Mouse (Mus musculus) bone marrow, adult 2 months (tissue): ENCODE data around the gene Serpine1. TPM values are rescaled to one million over a fixed set of nuclear protein-coding genes. Genes with fewer than 3 reads are reported as not detected.

ENCODE experiments used
- H3K27ac ChIP-seq: fragments of 200-500 bp; 2 replicates; pipeline ENCODE4 v1.5.1; 2012; ENCODE audit warnings: low read depth, mild to moderate bottlenecking, control low read depth, inconsistent platforms, low read length; ENCODE audit not compliant: control insufficient read depth, poor library complexity, insufficient read depth
- H3K4me1 ChIP-seq: fragments of 200-500 bp; 2 replicates; pipeline ENCODE4 v1.6.1; 2011; ENCODE audit warnings: low read length; ENCODE audit not compliant: control insufficient read depth, insufficient read depth
- H3K4me3 ChIP-seq: fragments of 200-500 bp; replicated peaks from 2 replicates; pipeline ENCODE3; 2011; ENCODE audit warnings: mild to moderate bottlenecking, low read depth, low read length, control low read depth; ENCODE audit not compliant: control insufficient read depth
- CTCF ChIP-seq: fragments of 200-500 bp; IDR thresholded peaks from 2 replicates; pipeline ENCODE4 v1.5.1; 2011; ENCODE audit warnings: low read length, control low read depth; ENCODE audit not compliant: control insufficient read depth, insufficient read depth
- POLR2A ChIP-seq: fragments of 200-500 bp; IDR thresholded peaks from 2 replicates; pipeline ENCODE4 v1.6.1; 2011; ENCODE audit warnings: low read depth, mild to moderate bottlenecking, control low read depth, low read length, borderline replicate concordance; ENCODE audit not compliant: control insufficient read depth
- WGBS: fragments of 180-500 bp; shearing (Covaris S2); methylation state at CpG from one replicate; pipeline ENCODE4 v1.1.7; 2018; 5-methylcytosine and 5-hydroxymethylcytosine counted together
- polyA plus RNA-seq: library from polyadenylated mRNA; stranded (reverse); fragments of >200 nt; gene quantifications from 2 replicates; pipeline ENCODE4 v1.2.4, GENCODE M21; 2011; ENCODE audit warnings: low replicate concordance; ENCODE audit not compliant: missing spikeins, insufficient read depth, insufficient read length

Serpine1 gene
- polyA plus RNA-seq, 1 experiment, result 3.1 TPM

- Histone ChIP-seq H3K4me3 (no peak overlapping the region), H3K27ac (no peak overlapping the region), H3K4me1 (no peaks in the 10 kb centered on the region)
- no peak for TF ChIP-seq POLR2A
- no peak for TF ChIP-seq CTCF
- WGBS, result 78% methylated on average over 10 of the region's 10 CpGs
These were observed 18.8 kb upstream of the Serpine1 start for GRCm38 (mm10) chr5:137090870-137091269.

- Histone ChIP-seq H3K27ac (no peak overlapping the region), H3K4me3 (no peak overlapping the region), H3K4me1 (no peaks in the 10 kb centered on the region)
- no peak for TF ChIP-seq CTCF
- no peak for TF ChIP-seq POLR2A
- 79% methylated on average over 8 of the region's 8 CpGs for WGBS
These were observed 15.3 kb upstream of the Serpine1 start for GRCm38 (mm10) chr5:137087410-137087809.

GRCm38 (mm10) chr5:137085731-137086130 lies 13.7 kb upstream of the Serpine1 start:
- no peak overlapping the region for H3K27ac ChIP-seq
- no peaks in the 10 kb centered on the region for H3K4me1 ChIP-seq
- 83% methylated on average over 3 of the region's 3 CpGs for WGBS
- no peak overlapping the region for H3K4me3 ChIP-seq
- TF ChIP-seq POLR2A (no peak), CTCF (no peak)

GRCm38 (mm10) chr5:137085021-137085420 lies 13.0 kb upstream of the Serpine1 start:
- WGBS, result 61% methylated on average over 6 of the region's 6 CpGs
- Histone ChIP-seq H3K27ac (no peak overlapping the region), H3K4me3 (no peak overlapping the region), H3K4me1 (no peaks in the 10 kb centered on the region)
- TF ChIP-seq POLR2A, result no peak
- TF ChIP-seq CTCF, result no peak

GRCm38 (mm10) chr5:137083051-137083450 lies 11.0 kb upstream of the Serpine1 start:
- TF ChIP-seq CTCF (no peak), POLR2A (no peak)
- WGBS, result 79% methylated on average over 4 of the region's 4 CpGs
- no peak overlapping the region for H3K27ac ChIP-seq
- H3K4me1 ChIP-seq, result no peaks in the 10 kb centered on the region
- H3K4me3 ChIP-seq, result no peak overlapping the region

- WGBS, result 31% methylated on average over 5 of the region's 5 CpGs
- H3K4me1 ChIP-seq, result no peaks in the 10 kb centered on the region; the same call in 1 of the 2 replicates
- no peak overlapping the region for H3K4me3 ChIP-seq
- TF ChIP-seq CTCF (no peak), POLR2A (no peak)
- no peak overlapping the region for H3K27ac ChIP-seq
These were observed 7.8 kb upstream of the Serpine1 start for GRCm38 (mm10) chr5:137079849-137080248.

- H3K4me3 ChIP-seq, result no peak overlapping the region
- no peaks in the 10 kb centered on the region; the same call in 1 of the 2 replicates for H3K4me1 ChIP-seq
- no peak overlapping the region for H3K27ac ChIP-seq
- 76% methylated on average over 6 of the region's 6 CpGs for WGBS
- TF ChIP-seq POLR2A (no peak), CTCF (no peak)
These were observed 6.5 kb upstream of the Serpine1 start for GRCm38 (mm10) chr5:137078616-137079015.

GRCm38 (mm10) chr5:137078041-137078440 lies 6.0 kb upstream of the Serpine1 start:
- TF ChIP-seq POLR2A, result no peak
- TF ChIP-seq CTCF, result no peak
- WGBS, result 85% methylated on average over 14 of the region's 14 CpGs
- no peak overlapping the region for H3K4me3 ChIP-seq
- no peak overlapping the region for H3K27ac ChIP-seq
- H3K4me1 ChIP-seq, result no peaks in the 10 kb centered on the region; the same call in 1 of the 2 replicates

- no peak for TF ChIP-seq CTCF
- no peak for TF ChIP-seq POLR2A
- Histone ChIP-seq H3K4me3 (no peak overlapping the region), H3K27ac (no peak overlapping the region), H3K4me1 (no peaks in the 10 kb centered on the region; the same call in 1 of the 2 replicates)
- 83% methylated on average over 7 of the region's 7 CpGs for WGBS
These were observed 5.1 kb upstream of the Serpine1 start for GRCm38 (mm10) chr5:137077187-137077586.
